Mouse (Mus musculus) cerebellum, postnatal 25 days (tissue): ENCODE measurements around the gene Rasgrp2.

Experiments
- DNase-seq, 2 experiments: peaks; one replicate each; pipeline ENCODE4 v3.0.0; 2021; ENCODE audit warnings: mixed read lengths in 2 of 2

Gene Rasgrp2

GRCm38 (mm10) chr19:6443016-6443415 is 43.9 kb downstream of the Rasgrp2 start:
- DNase-seq, result peak in 1 of 2 experiments; percentile 61

GRCm38 (mm10) chr19:6445761-6446423 is 46.8 kb downstream of the Rasgrp2 start:
- no peak for DNase-seq

GRCm38 (mm10) chr19:6446736-6447437 is 47.7 kb downstream of the Rasgrp2 start:
- DNase-seq, result peak in 1 of 2 experiments; percentile 47

DNA sequence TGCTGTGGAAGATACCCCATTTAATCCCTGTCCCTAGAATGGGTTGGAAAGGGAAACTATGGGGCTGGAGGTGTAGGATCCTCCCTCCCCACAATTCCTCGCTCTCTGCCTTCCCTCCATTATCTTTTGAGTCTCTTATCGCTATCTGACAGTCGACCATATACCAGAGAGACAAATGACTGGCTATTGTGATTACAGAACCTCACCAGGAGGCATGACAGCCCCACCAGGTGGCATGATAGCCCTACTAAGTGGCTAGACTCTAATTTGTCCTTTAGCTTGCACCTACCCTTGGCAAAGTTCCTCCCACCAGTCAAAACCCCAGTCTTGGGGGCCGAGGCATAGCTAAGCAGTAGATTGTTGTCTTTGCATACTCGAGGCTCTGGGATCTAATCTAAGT is 49.6 kb downstream of the Rasgrp2 start:
- DNase-seq, result no peak

DNA sequence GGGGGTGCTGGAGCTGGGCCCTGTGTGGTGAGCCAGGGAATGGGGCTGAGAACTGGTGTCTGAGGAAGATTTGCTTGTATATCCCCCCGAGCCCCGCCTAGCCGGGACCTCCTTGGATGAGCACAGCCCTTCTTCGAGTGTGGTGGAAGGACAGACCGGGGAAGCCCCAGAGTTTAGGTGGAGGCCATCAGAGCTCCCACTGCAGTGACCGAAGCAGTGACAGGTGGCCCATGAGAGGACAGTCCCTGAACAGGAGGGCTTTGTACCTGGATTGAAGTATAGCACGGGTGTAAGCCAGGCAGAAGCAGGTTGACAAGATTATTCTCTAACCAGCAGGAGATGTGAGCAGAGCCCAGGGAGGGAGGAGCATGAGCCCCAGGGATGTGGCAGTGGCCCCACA is 50.7 kb downstream of the Rasgrp2 start:
- no peak for DNase-seq

- peak; percentile 79 to 88 for DNase-seq
Measured at GRCm38 (mm10) chr19:6452030-6452494, 52.9 kb downstream of the Rasgrp2 start.

GRCm38 (mm10) chr19:6452672-6453310 is 53.7 kb downstream of the Rasgrp2 start:
- no peak for DNase-seq

GRCm38 (mm10) chr19:6453349-6453748 is 54.2 kb downstream of the Rasgrp2 start:
- DNase-seq, result peak; percentile 71 to 81

DNA sequence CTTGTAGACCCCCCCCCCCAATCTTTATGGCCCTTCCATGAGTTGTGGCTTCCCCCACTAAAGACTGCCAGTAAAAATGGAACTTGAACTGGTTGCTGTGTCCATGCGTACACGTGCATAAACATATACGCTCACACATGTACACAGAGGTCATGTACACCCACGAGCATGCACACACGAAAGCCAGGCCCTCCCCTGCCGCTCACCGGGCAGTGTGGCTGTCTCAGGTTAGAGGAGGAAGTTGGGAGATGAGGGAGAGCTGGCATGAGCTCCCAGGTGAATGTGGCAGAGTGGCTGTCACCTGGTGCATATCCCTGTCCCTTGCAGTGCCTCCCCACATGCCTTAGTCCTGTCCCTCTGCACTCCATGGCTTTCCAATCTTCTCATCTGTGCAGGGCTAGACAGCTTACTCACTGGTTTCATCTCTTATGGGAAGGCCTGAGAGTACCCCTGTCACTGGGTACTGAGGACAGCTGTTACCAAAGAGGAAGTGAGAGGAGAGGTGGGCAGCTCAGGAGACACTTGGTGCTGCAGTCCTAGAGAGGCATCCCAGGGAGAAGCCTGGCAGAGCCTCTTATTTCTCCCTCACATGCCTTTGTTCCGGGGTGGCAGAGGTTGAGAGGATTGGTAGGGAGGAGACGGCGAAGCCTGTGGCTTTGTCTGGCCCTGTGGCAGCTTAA is 55.0 kb downstream of the Rasgrp2 start:
- DNase-seq, result no peak

DNA sequence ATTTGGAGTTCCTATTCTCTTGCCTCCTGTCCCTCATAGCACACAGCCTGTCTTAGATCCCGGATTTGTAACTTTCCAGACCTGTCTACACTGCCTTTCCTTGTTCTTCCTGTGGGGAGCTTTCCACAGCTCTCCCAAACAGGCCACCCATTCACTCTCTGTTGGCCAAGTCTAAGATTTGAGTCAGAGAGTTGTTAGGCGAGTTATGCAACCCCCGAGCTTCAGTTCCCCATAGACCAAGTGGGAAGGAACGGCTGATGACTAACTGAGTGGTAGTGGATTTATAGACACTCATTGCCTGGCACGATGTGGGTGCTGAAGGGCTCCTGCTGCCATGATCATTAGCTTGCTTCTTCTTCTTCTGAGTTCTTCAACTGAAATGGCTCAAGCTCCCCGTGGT is 60.4 kb downstream of the Rasgrp2 start:
- no peak for DNase-seq

- DNase-seq, result peak in 1 of 2 experiments; percentile 51
Measured at GRCm38 (mm10) chr19:6462841-6463240, 63.7 kb downstream of the Rasgrp2 start.

GRCm38 (mm10) chr19:6464306-6465071 is 65.3 kb downstream of the Rasgrp2 start:
- peak; percentile 53 to 64 for DNase-seq
